Mouse (Mus musculus): ENCODE measurements around the gene Scgb1b11.
"Not testable (repeated sequence)": the region's sequence is repeated elsewhere in the genome, so short reads cannot be mapped to it uniquely, and the experiment has no call there.

Scgb1b11 gene

GRCm38 (mm10) chr7:32222540-32222939 lies at the start of gene Scgb1b11:
Scgb1b11 (plus strand) TSS chr7:32222840.
- DNase-seq = not testable (repeated sequence)

GRCm38 (mm10) chr7:32211045-32211444 lies 11.6 kb upstream of the Scgb1b11 start, which contains the start of gene Scgb2b11:
Scgb2b11 (minus strand) TSS chr7:32211145.
- DNase-seq = not testable (repeated sequence)

All from spleen, adult 18-20 months (tissue).